Mouse (Mus musculus) ES-E14 (cell line): ENCODE data around the gene Aldh1l1.

Experiments used
- CHD2 ChIP-seq: IDR thresholded peaks from 2 replicates; pipeline ENCODE4 v1.6.1; 2014; ENCODE audit warnings: mild to moderate bottlenecking, low read depth, low read length, inconsistent platforms
- HCFC1 ChIP-seq: IDR thresholded peaks from 2 replicates; pipeline ENCODE4 v1.6.1; 2012; ENCODE audit warnings: low read length, inconsistent platforms, borderline replicate concordance; ENCODE audit not compliant: insufficient read depth
- MAFK ChIP-seq: IDR thresholded peaks from 2 replicates; pipeline ENCODE4 v1.6.1; 2014; ENCODE audit warnings: mild to moderate bottlenecking, low read depth, low read length, inconsistent platforms; ENCODE audit not compliant: insufficient read depth
- ZC3H11A ChIP-seq: IDR thresholded peaks from 2 replicates; pipeline ENCODE4 v1.6.1; 2012; ENCODE audit warnings: low read depth, mild to moderate bottlenecking, inconsistent platforms, low read length, borderline replicate concordance
- ZNF384 ChIP-seq: IDR thresholded peaks from 2 replicates; pipeline ENCODE4 v1.6.1; 2012; ENCODE audit warnings: low read depth, low read length, inconsistent platforms

GRCm38 (mm10) chr6:90475176-90475853, 10.9 kb upstream of the Aldh1l1 start:
- TF ChIP-seq MAFK (no peak), ZC3H11A (no peak), CHD2 (no peak), HCFC1 (no peak), ZNF384 (no peak)
